Mouse (Mus musculus) right cerebral cortex, postnatal 14 days (tissue): ENCODE results near the gene Ankrd23.
A peak's percentile ranks its signal among the peaks of the same experiment; 100 is the strongest.
"Not testable (repeated sequence)": the region's sequence is repeated elsewhere in the genome, so short reads cannot be mapped to it uniquely, and the experiment has no call there.

ENCODE experiments used
- DNase-seq: peaks from one replicate; pipeline ENCODE4 v3.0.0; 2022

Gene Ankrd23

DNA sequence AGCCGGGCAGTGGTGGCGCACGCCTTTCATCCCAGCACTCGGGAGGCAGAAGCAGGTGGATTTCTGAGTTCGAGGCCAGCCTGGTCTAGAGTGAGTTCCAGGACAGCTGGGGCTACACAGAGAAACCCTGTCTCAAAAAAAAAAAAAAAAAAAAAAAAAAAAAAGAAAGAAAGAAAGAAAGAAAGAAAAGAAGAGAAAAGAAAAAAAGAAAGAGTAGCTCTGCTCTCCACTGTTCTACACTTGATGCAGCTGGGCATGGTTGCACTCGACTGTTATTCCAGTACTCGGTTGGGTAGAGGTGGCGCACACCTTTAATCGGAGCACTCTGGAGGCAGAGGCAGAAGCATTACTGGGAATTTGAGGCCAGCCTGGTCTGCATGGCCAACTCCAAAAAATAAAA lies at the start of gene Ankrd23:
Gene Ankrd23, minus strand, starts transcription at position 101 of the 400 bp plus-strand sequence.
- not testable (repeated sequence) for DNase-seq

DNA sequence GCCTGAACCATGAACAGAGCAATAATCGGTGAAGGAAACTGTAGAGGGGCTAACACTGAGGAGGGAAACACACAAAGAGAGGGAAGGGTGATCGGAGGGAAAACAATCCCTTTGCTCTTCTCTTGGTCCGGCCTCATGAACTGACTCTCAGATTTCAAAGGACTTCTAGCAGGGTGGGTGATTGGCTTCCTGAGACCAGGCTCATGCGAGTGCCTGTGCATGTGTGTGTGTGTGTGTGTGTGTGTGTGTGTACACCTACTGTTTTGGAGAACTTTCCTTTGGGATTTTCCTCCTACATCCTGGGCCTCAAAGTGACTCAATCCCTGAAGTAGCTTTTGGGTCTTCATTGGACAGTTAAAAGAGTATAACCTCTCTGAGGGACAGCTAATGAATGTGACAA lies 49.6 kb upstream of the Ankrd23 start:
- no peak for DNase-seq

DNA sequence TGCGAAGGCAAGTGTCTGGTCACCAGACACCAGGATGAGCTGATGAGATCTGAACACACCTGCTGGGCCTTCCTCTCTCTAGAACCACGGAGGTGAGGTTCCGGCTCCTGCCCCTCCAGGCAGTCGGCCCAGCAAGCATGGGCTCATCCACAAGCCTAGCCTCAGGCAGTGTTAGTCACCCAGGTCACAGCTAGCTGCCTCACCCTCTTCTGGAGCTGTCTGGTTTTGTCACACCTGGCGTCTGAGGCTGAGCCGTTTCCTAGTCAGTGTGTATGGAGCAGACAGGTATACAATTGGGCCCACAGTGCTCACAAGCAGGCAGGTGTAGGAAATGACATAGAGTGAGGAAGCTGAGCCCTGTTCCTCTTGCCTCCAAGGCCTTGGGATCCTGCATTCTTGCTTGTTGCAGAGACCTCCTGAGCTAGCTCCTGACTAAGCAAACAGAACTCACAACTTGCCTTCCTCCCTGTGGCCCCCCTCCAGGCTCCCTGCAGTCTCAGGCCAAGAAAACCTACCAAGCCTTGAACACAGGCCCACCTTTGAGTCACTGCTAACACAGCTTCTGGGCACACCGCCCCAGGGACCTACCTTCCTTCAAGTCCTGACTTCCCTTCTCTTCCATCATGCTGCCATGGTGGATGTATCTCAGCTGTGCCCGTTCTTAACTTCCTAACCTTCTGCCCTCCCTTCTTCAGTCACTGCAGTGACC lies 46.9 kb upstream of the Ankrd23 start:
- no peak for DNase-seq

DNA sequence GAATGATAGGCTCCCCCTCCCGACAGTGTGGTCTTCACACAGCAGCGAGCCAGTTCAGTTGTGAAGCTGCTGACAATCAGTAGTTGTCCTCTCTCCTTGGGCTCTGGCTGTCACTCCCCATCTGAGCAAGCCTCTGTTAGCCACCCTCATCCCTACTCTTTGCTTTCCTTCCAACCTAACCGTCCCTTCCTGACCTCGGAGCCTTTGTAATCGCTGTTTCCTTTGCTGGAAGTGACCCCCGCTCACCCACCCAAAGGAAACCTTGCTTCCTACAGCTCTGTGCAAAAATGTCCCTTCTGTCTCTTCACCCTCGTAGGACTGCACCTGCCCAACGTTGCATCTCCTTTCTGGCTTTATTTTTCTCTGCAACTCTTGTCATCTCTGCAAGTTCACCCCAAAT lies 45.5 kb upstream of the Ankrd23 start:
- DNase-seq, result no peak

DNA sequence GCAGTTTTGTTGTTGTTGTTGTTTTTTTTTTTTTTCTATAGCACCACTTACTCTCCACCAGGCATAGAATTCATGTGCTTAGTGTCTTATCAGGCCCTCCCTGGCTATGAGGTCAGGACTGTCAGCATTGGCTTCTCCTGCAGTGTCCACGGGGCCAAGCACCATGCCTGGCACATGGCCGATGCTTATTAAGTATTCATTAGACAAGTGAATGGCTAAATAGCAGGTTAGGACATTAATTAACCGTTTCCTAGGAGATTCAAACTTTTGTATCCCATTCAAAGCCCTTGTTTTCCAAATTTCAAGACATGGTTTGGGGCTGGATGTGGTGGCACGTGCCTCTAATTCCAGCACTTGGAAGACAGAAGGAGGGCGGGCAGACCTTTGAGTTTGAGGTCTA lies 44.6 kb upstream of the Ankrd23 start:
- no peak for DNase-seq

DNA sequence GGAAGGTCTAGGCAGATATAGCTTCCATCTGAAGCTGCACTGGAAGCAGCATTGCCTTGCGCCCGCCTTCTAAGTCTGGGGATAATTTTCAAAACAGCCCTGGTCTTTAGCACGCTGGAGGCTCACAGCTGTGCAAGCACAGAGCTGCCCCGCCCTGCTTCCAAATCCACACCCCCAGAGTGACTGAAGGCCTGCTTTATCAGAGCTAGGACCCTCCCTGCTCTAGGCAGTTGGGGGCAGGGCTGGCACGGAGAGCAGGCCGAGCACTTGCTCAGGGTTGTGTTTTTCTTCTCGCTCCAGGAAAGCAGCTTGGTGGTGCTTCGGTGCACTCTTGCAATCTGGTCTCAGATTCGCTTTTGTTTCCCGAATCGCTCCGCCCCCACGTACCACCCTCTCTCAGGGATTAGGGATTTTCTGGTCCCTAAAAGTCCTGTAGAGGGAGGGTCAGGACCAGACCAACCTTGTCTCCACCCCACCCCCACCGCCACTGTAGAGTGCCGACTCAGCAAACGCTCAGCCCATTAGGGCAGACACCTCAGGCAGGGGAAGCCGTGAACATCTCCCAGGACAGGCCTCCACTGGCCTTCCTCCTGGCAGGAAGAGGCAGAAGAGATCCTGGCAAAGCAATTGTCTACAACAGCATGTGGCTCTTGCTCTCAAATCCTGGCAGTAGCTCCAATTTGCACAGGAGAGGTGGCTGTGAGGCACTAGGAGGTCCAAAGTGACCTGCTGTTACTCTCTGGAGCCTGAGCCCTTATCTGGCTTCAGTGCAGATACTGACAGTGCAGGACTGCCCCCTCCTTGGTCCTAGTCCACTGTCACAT lies 43.9 kb upstream of the Ankrd23 start:
- peak; percentile 50 for DNase-seq

DNA sequence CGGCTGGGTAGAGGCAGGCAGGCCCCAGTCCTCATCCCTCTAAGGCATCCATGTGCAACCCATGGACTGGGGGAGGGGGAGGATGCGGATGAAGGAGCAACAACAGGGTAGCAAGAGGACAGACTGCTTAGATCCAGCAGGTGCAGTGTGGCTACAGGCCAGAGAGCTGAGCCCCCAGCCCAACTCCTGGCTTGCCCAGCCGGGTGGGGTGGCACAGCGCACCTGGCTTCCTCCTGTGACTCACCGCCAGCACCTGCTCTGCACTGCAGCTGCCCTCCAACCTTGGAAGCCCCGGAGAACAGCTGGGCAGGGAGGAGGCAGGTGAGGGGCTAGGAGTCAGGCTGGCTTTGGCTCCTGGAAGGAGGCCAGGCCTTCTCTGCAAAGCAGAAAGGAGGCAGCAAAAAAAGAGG lies 43.3 kb upstream of the Ankrd23 start:
- no peak for DNase-seq

DNA sequence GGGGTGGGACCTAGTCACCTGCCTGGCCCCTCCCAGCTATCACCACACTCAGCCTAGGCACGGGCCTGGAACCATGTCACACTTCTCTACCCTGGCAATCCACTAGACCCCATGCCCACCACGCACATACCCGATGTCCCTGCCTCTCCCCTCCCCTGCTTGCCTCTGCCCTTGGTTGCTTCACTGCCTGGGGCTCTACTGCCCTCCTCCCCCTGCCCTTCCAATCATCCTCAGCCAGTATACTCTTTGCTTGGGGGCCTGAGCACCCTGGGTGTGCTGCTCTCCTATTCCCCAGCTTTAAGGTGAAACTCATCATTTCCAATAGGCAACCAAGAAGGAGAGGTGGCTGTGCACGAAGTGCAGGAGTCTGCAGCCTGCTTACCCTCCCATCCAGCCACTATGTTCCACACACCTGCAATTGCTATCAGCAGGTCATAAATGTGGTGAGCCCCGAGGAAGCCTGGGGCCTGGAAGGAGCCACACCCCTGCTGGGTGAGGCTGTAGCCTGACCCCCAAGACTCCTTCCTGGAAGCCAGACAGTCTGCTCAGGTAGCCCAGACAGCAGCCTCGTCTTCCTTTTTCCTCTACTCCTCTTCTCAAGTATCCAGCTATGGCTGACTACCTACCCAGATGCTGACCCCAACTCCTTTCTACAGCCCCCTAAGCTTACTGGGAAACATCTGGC lies 40.5 kb upstream of the Ankrd23 start:
- DNase-seq, result no peak

DNA sequence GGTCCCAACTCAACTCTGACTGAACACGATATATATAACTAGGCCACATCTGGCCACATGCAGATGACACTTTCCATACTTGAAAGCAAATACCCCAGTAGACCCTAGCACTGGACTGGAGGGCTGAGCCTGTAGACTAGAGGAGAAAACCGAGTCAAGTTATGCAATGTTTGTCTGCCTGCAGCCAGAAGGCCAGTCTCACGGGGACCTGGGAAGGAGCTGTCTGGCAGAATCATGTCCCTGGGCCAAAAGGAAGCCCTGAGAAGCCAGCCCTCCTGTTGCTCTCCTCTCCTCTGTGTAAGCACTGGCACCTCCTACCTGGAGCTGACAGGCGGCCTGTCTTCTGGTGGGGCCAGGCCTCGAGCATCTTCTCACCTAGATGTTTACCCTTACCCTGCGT lies 38.7 kb upstream of the Ankrd23 start:
- no peak for DNase-seq

DNA sequence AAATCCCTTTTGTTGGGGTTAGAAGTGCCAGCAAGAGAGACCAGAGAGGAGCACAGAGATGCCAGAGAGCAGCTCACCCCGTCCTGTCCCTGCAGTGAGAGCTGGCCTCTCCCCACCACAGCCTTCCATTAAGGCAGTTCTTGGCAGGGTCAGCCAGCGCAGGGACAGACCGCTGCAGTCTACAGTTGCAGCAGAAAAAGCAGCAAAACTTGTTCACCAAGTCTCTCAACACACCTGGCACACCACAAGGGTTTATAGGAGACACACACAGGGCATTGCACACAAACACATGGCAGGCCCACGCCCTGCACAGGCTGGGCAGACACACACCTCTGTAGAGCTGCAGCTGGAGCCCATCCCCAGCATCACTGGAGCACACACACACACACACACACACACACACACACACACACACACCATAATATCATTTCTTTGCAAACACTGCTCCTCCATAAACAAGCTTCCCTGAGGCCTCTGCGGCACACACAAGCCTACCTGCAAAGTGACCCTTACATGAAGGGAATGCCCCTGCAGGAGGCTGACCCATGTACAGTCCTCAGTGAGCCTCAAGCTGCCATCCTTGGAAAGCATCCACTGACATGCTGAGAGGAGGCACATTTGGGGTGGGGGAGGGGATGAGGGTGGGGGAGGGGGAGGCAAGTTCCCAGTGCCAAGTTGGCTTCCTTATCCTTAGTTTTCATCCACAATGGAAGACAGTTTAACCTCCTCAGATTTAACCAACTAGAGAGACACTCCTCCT lies 37.7 kb upstream of the Ankrd23 start:
- no peak for DNase-seq

DNA sequence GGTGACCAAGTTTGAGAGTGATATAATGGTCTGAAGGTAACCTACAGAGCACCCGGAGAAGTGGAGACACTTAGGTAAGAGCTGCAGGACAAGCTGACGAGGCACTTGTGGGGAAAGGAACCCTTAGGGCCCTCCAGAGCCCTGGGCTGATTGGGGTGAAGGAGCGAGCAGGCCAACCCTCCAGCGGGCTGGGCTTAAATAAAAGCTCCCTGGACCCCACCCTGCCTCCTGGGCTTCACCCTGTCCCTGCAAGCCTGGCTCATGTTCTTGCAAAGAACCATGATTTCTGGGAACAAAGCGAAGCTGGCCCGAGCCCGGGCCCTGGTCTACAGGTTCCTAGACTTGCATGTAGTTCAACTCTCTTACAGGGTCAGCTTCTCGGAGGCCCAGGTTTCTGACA lies 36.8 kb upstream of the Ankrd23 start:
- DNase-seq, result no peak

DNA sequence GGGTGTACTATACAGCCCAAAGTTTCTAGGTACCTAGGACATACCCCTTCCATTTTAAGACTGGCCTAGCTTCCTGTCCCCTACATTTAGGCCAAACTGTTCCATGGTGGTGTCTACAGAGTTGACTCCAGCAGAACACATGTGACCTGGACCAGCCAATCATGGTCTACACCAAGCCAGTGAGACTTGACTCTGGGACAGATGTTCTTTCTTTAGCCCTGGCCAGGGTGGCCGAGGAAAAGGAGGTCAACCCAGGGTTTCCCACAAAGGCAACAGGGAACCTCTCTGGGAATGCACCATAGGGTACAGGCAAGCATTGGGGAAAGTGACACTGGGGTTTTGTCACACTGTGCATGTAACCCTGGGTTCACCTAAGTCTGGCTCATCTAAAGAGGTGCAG lies 36.0 kb upstream of the Ankrd23 start:
- no peak for DNase-seq

DNA sequence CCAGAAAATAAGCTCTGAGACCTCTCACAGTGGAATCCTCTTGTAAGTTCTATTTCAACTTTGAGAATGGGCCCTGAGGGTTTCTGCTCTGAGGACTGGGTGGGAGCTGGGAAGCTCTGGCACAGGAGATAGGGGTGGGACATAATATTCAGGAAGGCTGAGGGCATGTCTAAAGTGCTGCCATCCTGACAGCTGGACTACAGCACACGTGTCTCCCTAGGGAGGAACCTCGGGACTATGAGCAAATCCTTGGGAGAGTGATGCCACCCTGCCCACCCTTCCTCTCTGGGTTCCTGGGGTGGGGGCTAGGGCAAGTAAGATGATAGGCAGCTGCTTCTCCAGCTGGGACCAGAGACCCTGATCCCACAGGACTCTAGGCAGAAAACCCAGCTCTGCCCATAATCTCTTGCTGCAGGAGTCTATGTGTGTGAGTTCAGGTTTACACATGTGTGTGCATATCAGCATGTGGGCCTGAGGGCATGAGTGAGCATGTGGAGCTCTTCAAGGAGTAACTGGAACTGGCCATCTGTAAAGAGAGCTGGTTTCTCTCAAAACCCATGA lies 35.5 kb upstream of the Ankrd23 start:
- no peak for DNase-seq

DNA sequence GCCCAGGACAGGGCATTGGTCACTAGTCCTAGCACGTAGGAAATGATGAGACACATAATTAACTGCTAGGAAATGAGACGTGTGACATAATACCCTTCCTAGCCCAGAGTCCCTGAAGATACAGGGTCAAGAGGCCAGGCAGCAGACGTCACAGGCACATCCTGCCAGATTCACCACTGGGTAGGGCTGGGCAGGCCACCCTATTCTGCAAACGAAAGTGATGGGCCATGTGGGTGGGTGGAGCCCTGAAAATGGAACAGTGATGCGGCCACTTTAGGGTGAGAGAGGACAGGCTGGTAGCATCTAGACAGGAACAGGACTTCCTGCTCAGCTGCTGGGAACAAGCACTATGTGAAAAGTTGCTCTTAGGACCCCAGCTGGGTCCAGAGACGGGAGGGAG lies 34.9 kb upstream of the Ankrd23 start:
- DNase-seq, result no peak

DNA sequence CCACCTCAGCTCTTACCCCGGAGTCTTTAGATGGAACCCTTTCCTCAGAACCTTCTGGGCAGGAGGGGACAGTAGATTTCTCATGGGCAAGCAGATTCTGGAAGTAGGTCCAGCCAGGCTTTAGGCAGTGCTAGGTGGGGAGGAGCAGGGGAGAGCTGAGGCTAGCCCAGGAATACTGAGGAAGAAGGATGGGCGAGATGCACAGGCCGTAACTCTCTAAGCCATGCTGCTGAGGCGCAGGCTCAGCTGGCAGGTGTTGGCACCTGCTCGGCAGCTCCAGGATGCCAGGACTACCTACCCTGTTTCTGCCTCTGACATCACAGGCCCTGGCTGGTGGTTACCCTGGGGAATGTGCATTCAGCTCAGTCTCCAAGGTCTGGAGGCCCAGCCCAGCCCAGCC lies 33.6 kb upstream of the Ankrd23 start:
- no peak for DNase-seq

DNA sequence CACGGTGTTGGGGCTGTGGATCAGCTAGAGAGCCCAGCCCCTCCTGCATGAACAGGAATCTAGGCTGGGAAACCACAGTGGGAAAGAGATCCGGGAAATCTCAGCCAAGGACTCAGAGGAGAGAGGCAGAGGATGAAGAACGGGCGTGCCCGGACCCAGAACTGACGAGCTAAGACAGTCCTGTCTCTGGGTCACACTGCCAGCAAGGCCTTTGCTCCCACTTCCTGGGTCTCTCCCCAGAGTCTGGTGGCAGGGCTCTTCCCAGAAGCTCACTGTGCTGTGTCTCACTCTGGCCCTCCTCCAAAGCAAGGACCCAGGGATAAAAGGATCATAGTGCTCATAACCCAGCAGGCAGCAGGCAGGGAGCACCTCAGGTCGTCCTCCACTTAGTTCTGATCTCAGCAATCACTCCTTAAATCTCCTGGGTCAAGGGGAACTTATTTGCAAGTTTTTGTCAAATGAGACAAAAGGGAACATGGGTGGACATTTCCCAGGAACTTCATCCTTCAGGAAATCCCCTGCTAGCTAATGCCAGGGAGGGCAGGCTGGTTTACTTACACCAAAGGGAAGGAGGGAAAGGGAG lies 33.1 kb upstream of the Ankrd23 start:
- DNase-seq, result no peak

DNA sequence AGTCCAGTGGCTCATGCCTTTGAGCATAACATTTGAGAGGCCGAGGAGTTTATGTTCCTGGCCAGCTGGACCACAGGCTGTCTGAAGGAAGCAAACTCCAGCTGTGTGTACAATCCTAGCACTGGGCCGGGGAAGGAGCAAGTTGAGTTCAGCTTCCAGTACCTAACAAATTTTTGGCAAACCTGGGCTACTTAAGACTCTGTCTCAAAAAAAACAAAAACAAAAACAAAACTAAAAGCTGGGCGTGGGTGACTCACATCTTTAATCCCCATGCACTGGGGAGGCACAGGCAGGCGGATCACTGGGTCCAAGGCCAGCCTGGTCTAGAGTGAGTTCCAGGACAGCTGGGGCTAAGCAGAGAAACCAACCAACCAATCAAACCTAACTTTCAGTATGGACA lies 32.1 kb upstream of the Ankrd23 start:
- DNase-seq, result no peak

DNA sequence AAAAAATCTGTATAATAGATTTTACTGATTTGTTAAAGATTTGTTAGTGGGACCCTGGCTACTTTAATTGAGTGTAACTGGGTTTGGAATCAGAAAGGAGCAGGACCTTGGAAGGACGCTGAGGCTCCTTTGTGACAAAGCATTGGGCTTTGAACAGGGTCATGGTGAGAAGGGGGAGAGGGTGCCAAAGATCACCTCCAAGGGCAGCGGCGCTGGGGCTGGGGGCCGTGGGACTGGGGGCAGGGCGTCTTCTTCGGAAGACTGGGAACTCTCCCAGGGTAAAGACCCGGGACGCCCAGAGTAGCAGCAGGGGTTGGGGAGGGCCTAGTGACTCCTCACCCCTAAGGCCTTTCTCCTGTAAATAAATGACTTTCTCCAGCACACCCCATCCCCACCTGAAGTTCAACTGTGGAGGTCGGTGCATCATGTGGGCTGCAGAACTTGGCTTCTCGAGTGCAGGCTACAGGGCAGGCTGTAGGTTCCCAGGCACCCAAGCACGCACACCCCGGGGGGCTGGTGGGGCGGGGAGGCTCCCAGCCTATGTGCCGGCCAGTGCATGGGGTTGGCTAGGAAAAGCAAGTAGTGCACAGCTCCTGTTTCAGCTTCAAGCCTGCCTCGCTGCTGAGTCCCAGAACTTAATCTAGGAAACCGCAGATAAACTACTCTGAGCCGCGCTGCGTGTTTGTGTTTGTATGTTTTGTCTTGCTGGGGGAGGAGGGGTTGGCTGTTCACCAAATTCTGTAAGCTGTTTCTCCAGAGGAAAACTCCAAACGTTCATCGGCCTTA lies 31.3 kb upstream of the Ankrd23 start:
- DNase-seq, result no peak

DNA sequence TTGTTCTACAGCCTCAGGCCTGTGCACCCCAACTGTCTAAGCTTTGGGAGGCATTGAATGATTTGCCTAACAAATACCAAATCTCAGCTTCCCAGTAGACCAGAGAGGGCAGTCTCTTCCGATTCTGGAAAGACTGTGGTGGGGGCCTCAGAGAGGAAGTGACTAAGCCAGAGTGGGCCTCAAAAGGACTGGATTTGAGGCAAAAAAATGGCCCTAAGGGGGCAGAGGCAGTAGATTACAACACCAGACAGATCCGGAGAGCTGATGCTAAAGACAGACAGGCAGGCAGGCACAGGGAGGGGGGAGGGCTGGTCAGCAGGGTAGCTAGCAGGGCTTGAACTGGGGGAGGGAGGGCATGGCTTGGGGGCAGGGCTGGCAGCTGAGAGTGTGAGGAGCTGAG lies 29.7 kb upstream of the Ankrd23 start:
- no peak for DNase-seq

DNA sequence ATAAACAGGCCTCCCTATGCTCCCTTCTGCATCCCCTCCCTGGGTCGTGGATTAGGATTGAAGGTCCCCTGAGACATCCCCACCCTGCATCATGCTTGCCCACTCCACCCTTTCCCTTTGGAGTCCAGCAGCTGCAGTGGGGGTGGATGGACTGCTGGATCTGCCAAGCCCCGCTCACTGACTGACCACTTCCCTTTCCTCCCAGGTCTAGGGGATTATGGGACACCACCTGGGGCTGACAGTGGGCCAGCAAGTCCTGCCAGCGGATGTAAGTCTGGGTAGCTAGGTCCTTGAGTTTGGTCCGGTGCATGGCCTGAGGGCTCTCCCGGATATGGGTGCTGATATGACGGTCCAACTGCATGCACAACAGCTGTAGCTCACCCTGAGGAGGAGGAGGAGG lies 27.4 kb upstream of the Ankrd23 start:
- DNase-seq, result no peak

DNA sequence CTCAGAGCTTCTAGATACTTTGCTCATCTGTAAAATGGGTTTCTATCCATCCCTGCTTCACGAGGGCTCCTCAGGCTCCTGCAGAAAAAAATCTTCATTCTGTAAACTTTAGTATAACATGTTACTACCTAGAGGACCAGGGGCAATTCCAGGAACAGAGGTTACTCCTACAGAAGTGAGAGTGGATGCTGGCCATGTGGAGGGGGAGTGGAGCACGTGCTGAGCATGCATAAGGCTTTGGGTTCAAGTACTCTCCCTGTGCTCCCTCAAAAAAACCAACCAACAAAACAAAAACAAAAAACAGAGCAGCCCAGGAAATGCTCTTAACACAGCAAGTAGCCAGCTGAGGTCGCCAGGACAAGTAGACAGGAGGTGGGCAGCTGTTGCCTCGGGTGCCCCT lies 26.9 kb upstream of the Ankrd23 start:
- no peak for DNase-seq

DNA sequence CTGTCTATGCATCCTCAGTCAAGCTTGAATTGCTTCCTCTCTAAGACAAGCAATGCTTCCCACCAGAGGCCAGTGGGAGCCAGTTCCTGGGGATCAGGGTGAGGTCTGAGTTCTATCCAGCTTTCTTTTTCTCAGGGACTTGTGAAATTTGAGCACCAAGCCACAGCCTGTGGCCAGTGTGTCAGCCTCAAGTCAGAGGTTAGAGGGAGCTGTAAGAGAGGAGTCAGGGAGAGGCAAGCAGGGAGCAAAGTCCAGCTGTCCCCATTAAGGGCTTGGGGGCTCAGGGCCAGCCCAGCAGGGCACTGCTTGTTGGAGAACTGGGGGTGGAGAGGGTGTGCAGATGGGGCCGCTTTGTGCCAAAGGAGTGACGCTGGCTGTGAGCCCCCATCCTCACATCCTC lies 26.5 kb upstream of the Ankrd23 start:
- DNase-seq, result no peak
